Mouse (Mus musculus) ovary, adult 18-20 months (tissue): Measurements from ENCODE around the gene Stmn1.
A peak's percentile ranks its signal among the peaks of the same experiment; 100 is the strongest.

Source experiments
- DNase-seq: peaks from one replicate; pipeline ENCODE4 v3.0.0; 2022; ENCODE audit warnings: low spot score, mixed read lengths

Gene Stmn1

DNA sequence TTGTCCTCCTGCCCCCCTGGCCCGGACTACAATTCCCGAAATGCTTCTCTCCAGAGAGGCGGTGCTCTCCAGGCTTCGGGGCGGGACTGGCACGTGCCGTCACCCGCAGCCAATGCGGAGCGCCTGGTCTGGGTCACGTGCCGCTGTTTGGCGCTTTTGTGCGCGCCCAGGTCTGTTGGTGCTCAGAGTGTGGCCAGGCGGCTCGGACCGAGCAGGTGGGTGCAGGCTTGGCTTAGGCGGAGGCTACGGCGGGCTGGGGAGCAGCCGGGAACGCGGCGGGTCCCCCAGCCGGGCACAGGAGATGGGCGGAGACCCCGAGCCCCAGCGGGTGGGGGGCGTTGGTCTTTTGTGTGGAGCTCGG is at the start of gene Stmn1:
Stmn1 (plus strand) TSS at position 106 of the 361 bp plus-strand sequence.
- peak; percentile 94 for DNase-seq

DNA sequence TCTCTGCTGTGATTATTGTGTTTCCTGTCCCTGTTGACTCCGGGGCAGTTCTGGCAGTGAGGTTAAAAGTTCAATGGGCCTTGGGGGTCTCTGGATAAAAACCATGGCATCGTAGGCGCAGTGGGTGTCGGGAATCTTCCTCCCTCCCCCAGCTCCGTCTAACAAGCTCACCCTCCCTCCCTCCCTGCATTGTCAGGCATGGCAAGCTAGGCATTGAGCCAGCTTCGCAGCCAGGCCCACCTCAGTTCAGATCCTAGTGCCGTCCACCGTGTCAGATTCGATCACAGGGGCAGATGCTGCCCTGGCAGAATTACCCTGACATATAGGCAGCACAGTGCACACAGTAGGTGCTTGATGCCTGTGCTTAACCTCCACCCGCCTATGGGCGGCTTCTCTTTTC is 46.1 kb upstream of the Stmn1 start:
- no peak for DNase-seq

GRCm38 (mm10) chr4:134423949-134424348 is 44.2 kb upstream of the Stmn1 start:
- DNase-seq: no peak

GRCm38 (mm10) chr4:134425088-134425487 is 43.0 kb upstream of the Stmn1 start:
- no peak for DNase-seq

DNA sequence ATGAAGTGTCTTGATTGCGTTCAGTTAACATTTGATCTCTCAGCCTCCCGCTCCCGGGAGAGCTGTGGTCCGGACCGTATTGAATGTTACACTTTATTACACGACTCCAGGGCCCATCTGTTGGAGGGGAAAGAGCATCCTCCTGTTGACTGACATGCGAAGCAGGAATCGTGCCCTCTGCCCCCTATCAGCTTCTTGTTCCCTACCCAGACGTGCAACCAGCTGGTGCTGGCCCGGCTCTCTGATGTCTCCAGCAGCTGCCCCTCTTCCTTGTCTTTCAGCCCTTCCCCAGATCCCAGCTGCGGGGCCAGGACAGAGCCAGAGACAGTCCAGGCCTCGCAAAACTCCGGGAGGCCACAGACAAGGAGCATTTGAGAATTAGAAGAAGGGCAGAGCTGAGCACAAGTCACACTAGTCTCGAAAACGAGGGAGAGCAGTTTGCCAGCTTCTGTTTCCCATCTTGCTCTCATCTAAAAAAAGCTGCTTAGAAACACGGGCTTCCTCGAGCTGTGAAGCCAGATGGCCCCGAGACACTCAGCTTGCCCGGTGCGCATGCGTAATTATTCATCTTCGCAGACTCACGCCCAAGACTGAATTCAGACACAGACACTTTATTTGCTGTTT is 37.6 kb upstream of the Stmn1 start:
- no peak for DNase-seq

DNA sequence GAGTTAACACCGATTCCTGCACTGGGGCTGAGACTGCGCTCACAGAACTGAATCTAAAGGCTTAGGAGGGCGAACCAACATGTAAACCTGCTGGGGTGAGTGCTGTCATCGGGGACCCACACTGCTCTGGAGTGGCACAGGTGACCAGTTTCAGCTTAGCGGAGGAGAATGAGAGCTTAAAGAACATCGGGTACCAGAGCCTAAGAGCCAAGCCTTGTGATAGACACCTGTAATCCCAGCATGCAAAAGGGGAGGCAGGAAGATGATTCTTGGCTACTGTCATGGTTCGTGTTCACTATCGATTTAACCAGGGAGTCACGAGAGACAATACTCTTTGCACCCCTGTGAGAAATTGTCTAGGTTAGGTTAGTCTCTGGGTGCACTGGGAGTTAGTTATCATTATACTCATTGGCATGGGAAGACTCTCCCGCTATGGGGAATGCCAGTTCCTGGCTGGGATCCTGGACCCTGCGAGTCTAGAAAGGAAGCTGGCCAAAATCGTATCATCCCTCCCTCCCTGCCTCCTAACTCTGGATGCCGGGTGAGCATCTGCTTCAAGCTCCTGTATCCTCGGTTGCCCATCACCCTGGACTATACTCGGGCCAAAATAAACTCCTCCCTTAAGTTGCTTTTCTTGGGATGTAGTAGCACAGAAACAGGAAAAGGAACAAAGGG is 35.3 kb upstream of the Stmn1 start:
- no peak for DNase-seq

- no peak for DNase-seq
These were observed 31.9 kb upstream of the Stmn1 start for GRCm38 (mm10) chr4:134436185-134436584.

GRCm38 (mm10) chr4:134436659-134437058 is 31.5 kb upstream of the Stmn1 start:
- no peak for DNase-seq

DNA sequence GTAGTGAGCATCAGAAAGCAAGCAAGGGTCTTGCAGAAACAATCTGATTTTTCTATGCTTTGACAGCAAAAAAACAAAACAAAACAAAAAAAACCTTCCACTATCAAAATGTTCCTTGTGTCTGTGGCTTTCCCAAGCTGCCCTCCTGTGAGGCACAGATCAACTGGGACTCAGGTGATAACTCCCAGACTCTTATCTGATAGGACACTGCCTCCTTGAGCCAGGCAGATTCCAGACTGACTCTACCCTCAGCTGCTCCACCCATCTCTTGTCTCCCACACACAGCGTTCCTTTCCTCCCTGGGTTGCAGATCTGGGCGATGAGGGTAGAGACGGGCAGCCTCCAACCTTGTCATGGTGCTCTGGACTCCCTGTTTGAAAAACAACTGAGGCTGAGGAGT is 29.0 kb upstream of the Stmn1 start:
- DNase-seq: no peak

GRCm38 (mm10) chr4:134439919-134440318 is 28.2 kb upstream of the Stmn1 start:
- DNase-seq: no peak

GRCm38 (mm10) chr4:134442216-134442615 is 25.9 kb upstream of the Stmn1 start:
- DNase-seq: no peak

DNA sequence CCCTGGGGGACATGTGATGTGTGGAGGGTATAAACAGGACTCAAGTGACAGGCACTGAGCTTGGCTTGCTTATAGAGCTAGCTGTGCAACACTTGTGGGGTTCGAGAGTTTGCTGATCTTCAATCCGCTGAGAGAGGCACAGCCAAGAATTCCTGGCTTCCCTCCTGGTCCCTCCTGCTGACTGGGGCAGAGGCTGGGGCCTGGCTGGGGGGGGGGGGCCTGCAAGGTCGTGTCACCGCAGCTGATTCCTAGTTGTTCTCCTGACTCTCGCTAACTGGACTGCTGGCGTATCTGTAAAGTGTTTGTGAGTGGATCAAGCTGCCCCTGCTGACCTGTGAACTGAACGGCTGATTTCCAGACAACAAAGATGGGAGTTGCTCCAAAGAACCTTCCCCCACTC is 24.5 kb upstream of the Stmn1 start:
- DNase-seq: no peak

DNA sequence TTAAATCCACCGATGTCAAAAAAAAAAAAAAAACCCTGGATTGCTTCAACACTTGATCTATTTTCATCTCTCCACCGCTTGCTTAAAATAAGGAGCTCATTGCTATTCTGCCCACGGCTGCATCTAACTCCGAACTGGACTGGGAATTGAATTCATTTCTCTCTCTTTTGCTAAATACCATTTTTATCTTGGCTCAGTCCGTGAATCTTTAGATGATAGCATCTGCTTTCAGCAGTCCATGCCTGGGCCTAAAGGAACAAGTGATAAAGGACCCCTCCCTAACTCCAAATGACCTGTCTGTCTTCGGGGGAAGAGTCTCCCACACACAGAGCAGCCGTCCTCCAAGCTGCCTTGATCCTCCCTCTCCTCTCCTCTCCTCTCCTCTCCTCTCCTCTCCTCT is 23.2 kb upstream of the Stmn1 start:
- no peak for DNase-seq

- DNase-seq: no peak
These were observed 22.6 kb upstream of the Stmn1 start for GRCm38 (mm10) chr4:134445489-134445888.

- no peak for DNase-seq
These were observed 20.2 kb upstream of the Stmn1 start for GRCm38 (mm10) chr4:134447966-134448365.

DNA sequence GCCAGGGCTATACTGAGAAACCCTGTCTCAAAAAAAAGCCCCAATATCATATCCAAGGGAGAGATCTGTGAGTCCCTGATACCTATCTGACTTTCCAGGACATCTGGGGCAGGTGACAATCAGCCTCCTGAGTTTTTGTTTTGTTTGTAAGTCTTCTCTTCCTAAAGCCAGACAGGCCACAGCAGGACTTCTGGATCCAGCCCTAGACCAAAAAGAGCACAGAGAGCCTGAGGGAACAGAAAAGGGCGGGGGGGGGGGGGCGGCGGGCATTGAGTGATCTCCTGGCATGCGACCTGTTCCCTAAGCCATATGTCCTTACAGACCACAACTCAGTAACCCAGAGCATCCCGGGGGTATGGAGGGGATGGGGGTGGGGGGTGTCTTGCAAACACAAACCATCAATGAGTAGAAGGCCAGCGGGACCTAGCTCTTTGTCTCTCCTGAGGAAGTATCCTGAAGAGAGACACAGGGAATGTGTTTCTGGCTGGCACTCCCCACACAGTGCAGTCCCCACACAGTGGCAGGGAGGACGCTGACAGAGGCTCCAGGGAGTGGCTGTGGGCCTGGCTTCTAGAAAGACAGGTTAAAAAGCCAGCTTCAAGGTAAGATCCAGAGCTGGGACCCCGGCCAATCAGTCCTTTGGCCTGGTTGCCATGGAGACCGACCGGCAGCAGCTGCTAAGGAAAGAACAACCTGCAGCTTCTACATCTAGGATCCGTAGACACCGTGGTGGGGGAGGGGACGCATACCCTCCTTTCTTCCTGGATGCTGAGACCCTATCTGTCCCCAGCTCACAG is 18.3 kb upstream of the Stmn1 start:
- DNase-seq: no peak

DNA sequence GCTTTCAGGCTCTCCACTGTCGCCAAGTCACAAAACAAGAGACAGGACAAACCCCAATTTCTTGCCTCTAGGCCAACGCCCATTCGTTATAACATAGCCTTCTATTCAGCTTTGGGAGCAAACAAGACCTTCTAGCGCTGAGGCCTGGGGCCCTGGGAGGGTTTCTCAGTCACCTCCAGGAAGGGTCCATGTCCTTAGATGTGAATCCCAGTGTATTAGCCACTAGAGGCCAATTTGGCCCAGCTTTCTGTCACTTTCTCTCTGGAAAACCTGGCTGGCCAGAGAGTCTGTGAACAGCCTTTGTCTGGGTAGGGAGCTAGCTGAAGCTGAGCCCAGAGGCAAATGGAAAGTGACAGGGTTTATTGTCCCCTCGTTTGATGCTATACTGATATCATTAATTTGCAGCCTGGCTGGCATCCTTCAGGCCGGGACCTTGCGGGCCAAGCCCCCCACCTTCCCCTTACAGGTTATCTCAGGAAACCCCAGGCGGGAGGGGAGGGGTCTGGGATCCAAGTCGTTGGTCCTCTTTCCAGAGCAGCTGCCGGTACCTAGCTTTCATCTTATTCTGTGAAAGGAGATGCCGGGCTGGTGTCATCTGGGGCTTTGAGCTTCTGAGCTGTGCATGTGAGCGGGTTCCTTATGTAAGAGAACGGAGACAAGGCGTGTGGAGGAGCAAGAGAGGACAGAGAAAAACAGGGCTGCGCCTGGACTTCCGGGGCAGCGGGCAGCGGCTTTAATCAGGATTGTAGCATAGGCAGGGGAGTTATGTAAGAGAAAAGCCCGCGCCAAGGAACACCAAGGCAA is 17.5 kb upstream of the Stmn1 start:
- no peak for DNase-seq

DNA sequence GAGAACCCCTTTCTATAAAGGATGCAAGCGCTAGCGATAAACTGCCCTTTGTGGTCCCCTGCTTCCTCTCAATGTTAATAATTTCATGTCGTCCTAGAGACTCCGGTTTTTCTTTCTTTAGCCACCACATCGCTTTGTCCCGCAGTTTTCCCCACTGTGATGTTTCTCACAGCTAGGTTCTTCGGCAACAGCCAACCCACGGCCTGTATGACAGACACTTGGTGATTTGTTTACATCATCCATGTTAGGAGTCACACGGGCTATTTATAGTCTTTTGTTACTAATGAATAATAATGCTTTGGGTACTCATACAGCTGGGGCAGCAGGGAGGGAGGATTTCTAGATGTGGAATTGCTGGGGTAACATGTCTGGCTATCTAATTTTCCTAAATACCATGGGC is 16.6 kb upstream of the Stmn1 start:
- DNase-seq: no peak

- DNase-seq: no peak
These were observed 14.3 kb upstream of the Stmn1 start for GRCm38 (mm10) chr4:134453619-134454400.

DNA sequence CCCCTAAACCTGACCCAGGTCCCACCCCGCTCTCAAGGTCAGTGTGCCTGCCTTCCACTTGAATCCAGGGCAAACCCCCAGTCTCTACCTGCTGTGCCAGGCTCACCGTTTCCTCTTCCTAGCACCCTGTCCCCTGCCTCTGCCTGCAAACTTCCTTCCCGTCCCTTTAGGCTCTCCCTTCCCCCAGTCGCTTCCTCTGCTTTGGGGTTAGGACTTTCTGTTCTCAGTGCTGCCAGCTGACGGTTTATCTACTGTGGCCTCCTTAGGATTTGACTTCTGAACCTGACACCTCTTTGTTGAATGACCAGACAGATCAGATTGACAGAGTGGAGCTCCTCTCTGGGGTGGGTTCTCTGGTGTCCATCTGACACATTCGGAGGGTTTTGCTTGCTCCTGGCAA is 12.8 kb upstream of the Stmn1 start:
- DNase-seq: no peak

GRCm38 (mm10) chr4:134457130-134457825 is 10.8 kb upstream of the Stmn1 start:
- DNase-seq: no peak
